Mouse (Mus musculus): Measurements from ENCODE around the gene Rnf152. TPM values are rescaled to one million over a fixed set of nuclear protein-coding genes. Genes with fewer than 3 reads are reported as not detected.
A peak's percentile ranks its signal among the peaks of the same experiment; 100 is the strongest.

The Rnf152 gene
- 1.5 and 1.6 TPM in 2 replicates for polyA plus RNA-seq (2015; fragmentation: Nextera tagmentation; extraction: Ambion mirVana)

DNA sequence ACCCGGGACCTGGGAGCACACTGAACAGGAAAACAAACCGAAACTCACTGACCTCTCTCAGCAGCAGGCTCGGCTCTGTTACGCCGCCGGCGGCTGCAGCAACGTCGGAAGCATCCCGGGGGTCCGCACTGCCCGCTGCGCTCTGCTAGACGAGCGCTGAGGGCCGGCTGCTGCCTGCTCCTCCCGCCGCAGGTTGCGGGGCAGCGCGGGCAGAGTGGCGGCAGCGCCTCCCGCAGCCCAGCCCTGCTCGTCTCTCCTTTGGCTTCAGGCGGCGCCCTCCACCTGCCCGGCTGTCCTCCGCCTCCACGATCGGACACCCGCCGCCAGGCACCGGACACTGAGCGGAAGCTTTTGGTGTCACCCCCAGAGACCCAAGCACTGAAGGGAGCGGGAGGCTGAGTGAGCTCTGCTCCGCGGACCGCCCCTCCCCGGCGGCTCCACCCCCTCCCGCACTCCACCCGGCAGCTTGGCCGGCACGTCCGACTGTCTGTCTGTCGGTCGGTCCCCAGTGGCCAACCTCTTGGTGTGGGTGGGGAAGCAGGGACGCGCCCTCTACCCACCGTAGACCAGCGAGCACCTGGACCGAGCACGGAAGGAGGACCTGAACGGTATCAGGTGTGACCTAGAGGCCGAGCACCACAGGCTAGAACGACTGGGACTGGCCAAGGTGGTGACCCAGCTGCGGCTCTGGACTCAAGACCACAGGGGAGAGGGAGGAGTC lies at the start of gene Rnf152:
Gene Rnf152 (minus strand): TSS at position 420 of the 721 bp plus-strand sequence.
- Histone ChIP-seq H3K27ac (no peak within 1 kb of the TSS; the same call in 1 of the 2 replicates), H3K36me3 (no peaks in the 10 kb centered on the region), H3K27me3 (peaks cover 18% of the 10 kb centered on the region; the same call in 1 of the 2 replicates), H3K4me3 (peak within 1 kb of the TSS; percentile 72), H3K9me3 (no peaks in the 10 kb centered on the region), H3K9ac (peak within 1 kb of the TSS; percentile 73), H3K4me1 (peaks cover 18% of the 10 kb centered on the region), H3K4me2 (replicated peaks) (peak within 1 kb of the TSS; percentile 92)
- under 1% methylated on average over 58 of the region's 58 CpGs for WGBS
- ATAC-seq (ENCODE audit: low FRiP score, low read depth): peak; percentile 54

- Histone ChIP-seq H3K9me3 (no peaks in the 10 kb centered on the region), H3K4me2 (replicated peaks) (no peak overlapping the region), H3K9ac (no peak overlapping the region), H3K27me3 (no peaks in the 10 kb centered on the region), H3K4me1 (no peaks in the 10 kb centered on the region), H3K4me3 (no peak overlapping the region), H3K27ac (no peak overlapping the region), H3K36me3 (no peaks in the 10 kb centered on the region)
- WGBS: 47% methylated on average over 1 of the region's 1 CpGs
- ATAC-seq (ENCODE audit: low FRiP score, low read depth): no peak
Observed at GRCm38 (mm10) chr1:105402853-105403252, 46.3 kb upstream of the Rnf152 start.

DNA sequence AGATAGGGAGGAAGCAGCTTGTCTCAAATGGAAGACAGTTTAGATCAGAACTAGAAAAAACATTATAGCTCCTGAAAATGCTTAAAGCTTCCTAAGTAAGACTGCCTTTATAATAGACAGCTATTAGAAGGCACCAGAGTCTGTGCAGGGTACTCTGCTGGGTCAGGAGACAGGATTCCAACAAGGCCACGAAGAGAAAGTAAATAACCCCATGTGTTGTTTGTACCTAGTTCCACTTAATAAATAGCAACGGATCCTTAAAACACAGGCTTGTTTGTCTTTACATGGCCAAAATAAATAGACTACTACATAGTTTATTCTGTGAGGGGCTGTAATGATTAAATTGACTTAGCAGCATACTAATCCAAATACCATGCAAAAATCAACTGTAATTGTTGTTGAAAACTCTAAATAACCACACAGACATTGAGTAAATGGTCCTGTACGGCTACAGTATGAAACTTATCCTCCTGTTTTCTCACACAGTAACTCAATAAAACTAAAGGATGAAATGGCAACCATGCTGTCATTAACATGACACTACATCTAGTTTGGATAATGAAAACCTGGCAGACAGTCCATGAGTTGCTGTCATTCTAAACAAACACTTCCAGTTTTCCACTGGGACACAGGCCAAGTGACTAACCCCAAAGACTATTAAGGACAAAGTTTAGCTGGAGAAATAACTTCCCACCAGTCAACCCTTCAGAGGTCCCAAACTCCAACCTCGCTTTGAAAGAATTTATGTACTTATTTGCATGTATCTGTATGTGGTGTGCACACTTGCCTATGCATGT lies 27.8 kb upstream of the Rnf152 start:
- ATAC-seq (ENCODE audit: low FRiP score, low read depth): no peak
- H3K4me2 ChIP-seq (replicated peaks): no peak overlapping the region
- peaks cover 4% of the 10 kb centered on the region; the same call in 1 of the 2 replicates for H3K4me1 ChIP-seq
- H3K4me3 ChIP-seq: no peak overlapping the region
- no peak overlapping the region for H3K27ac ChIP-seq
- H3K27me3 ChIP-seq: no peaks in the 10 kb centered on the region
- 70% methylated on average over 4 of the region's 4 CpGs for WGBS
- H3K9ac ChIP-seq: no peak overlapping the region
- H3K9me3 ChIP-seq: no peaks in the 10 kb centered on the region
- no peaks in the 10 kb centered on the region for H3K36me3 ChIP-seq

- H3K4me2 ChIP-seq (replicated peaks): no peak overlapping the region
- no peak for ATAC-seq (ENCODE audit: low FRiP score, low read depth)
- H3K4me3 ChIP-seq: no peak overlapping the region
- no peak overlapping the region for H3K27ac ChIP-seq
- no peaks in the 10 kb centered on the region for H3K27me3 ChIP-seq
- H3K36me3 ChIP-seq: no peaks in the 10 kb centered on the region
- no peaks in the 10 kb centered on the region for H3K4me1 ChIP-seq
- no peak overlapping the region for H3K9ac ChIP-seq
- H3K9me3 ChIP-seq: no peaks in the 10 kb centered on the region
Observed at GRCm38 (mm10) chr1:105377546-105377945, 21.0 kb upstream of the Rnf152 start.

- no peak for ATAC-seq (ENCODE audit: low FRiP score, low read depth)
- no peaks in the 10 kb centered on the region for H3K36me3 ChIP-seq
- H3K27ac ChIP-seq: no peak overlapping the region
- no peak overlapping the region for H3K4me3 ChIP-seq
- H3K27me3 ChIP-seq: no peaks in the 10 kb centered on the region
- H3K4me1 ChIP-seq: no peaks in the 10 kb centered on the region
- no peaks in the 10 kb centered on the region for H3K9me3 ChIP-seq
- no peak overlapping the region for H3K4me2 ChIP-seq (replicated peaks)
- 91% methylated on average over 4 of the region's 4 CpGs for WGBS
- no peak overlapping the region for H3K9ac ChIP-seq
Observed at GRCm38 (mm10) chr1:105374618-105375017, 18.1 kb upstream of the Rnf152 start.

- Histone ChIP-seq H3K9ac (no peak overlapping the region), H3K9me3 (no peaks in the 10 kb centered on the region), H3K4me2 (replicated peaks) (no peak overlapping the region), H3K27me3 (peaks cover 4% of the 10 kb centered on the region; the same call in 1 of the 2 replicates), H3K27ac (no peak overlapping the region), H3K4me1 (0 out of 2 replicates have a peak, but pooled peaks cover 3% of the 10 kb centered on the region), H3K4me3 (no peak overlapping the region), H3K36me3 (no peaks in the 10 kb centered on the region)
- no peak for ATAC-seq (ENCODE audit: low FRiP score, low read depth)
Observed at GRCm38 (mm10) chr1:105362701-105363100, 6.2 kb upstream of the Rnf152 start.

DNA sequence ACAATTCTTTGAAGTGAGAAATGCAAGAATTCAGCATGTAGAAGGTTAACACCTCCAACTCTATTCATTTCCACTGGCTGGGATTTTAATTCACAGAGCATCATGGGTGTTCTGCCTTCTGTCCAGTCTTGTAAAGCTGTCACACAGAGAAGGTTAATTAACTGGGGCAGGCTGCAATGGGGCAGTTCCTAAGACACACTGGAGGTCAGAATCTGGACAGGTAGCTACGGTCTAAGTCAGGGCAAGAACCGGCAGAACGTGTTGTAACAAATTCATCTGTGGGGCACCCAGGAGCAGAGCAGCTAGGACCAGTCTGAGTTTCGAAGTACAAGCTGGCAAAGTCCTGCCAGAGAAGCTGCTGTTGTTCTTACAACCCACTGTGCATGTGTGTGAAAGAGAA lies 2.4 kb upstream of the Rnf152 start:
- Histone ChIP-seq H3K9me3 (no peaks in the 10 kb centered on the region), H3K4me1 (peaks cover 18% of the 10 kb centered on the region), H3K9ac (no peak overlapping the region), H3K4me2 (replicated peaks) (no peak overlapping the region), H3K4me3 (no peak overlapping the region), H3K36me3 (no peaks in the 10 kb centered on the region), H3K27ac (no peak overlapping the region), H3K27me3 (peaks cover 18% of the 10 kb centered on the region; the same call in 1 of the 2 replicates)
- ATAC-seq (ENCODE audit: low FRiP score, low read depth): no peak
- WGBS: 63% methylated on average over 4 of the region's 4 CpGs

GRCm38 (mm10) chr1:105355910-105356290 lies 610 bp downstream of the Rnf152 start:
- peak overlapping the region; percentile 73 for H3K9ac ChIP-seq
- H3K36me3 ChIP-seq: no peaks in the 10 kb centered on the region
- no peak overlapping the region; the same call in 1 of the 2 replicates for H3K27ac ChIP-seq
- peak; percentile 43 for ATAC-seq (ENCODE audit: low FRiP score, low read depth)
- H3K4me2 ChIP-seq (replicated peaks): peak overlapping the region; percentile 92
- peaks cover 18% of the 10 kb centered on the region for H3K4me1 ChIP-seq
- peak overlapping the region; percentile 72 for H3K4me3 ChIP-seq
- 0% methylated on average over 19 of the region's 23 CpGs for WGBS
- H3K9me3 ChIP-seq: no peaks in the 10 kb centered on the region
- peaks cover 18% of the 10 kb centered on the region; the same call in 1 of the 2 replicates for H3K27me3 ChIP-seq

DNA sequence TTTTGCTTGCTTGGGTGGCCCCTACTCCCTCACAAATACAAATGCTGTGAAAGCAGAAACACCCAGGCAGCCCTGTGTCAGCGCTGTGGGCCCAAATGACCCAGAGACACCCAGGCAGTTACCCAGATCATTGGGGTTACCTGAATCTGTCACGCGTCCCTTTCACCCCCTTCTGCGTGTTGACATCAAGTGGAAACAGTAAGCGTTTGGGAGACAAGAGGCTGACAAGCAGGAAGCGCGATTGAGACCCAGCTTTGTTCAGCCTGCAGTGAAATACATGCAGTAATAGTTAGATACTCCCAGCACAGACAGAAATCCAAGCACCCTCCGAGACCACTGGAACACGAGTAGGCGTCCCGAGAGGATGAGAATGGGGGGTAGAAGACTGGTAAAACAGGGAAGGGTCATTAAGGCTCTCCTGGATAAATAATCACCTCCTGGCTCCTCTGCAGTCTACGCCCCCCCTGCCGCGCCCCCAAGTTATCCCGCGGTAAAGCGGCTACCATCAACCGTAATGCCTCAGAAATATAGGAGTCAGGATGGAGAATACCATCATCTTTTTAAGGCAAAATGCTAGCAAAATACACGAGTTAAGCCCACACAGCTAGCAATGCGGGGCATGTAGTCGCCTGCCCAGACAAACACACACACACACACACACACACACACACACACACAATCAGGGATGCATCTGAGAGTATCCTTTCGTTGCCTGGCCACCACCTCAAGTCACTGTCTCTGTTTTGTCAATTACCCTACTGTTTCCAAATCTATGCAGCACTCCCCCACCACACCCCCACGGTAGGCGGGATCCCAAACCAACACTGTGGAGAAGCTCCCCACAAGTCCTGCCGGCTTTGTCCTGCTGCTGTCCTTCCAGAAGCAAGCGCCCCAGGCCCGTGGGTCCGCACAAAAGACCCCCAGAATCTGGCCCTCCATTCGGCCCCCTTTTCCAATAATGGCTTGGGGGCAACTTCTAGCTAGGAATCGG lies 1.3 kb downstream of the Rnf152 start:
- H3K27me3 ChIP-seq: peaks cover 18% of the 10 kb centered on the region; the same call in 1 of the 2 replicates
- H3K9ac ChIP-seq: peak overlapping the region; percentile 73
- peaks cover 18% of the 10 kb centered on the region for H3K4me1 ChIP-seq
- peak overlapping the region; percentile 72 for H3K4me3 ChIP-seq
- ATAC-seq (ENCODE audit: low FRiP score, low read depth): peak; percentile 34
- H3K36me3 ChIP-seq: no peaks in the 10 kb centered on the region
- H3K27ac ChIP-seq: no peak overlapping the region
- H3K9me3 ChIP-seq: no peaks in the 10 kb centered on the region
- 7% methylated on average over 30 of the region's 30 CpGs for WGBS
- H3K4me2 ChIP-seq (replicated peaks): peak overlapping the region; percentile 92

DNA sequence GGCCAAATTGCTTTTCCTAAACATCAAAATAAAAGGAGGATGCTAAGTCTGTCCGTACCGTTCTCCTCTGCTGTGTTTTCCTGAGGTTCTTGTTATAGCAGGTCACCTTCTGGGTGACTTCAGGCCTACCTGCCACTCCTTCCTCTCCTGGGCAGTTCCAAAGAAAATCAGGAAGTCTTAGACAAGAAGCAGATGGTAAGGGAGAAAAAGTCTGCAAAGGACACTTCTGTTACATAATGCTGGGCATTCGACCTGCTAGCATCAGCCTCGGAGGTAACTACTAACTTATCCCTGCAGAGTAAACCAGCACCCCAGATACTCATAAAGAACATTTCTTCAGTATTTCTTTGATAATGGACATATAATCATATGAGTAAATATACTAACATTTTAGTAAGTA lies 4.7 kb downstream of the Rnf152 start:
- H3K27me3 ChIP-seq: peaks cover 11% of the 10 kb centered on the region; the same call in 1 of the 2 replicates
- no peaks in the 10 kb centered on the region for H3K9me3 ChIP-seq
- H3K4me1 ChIP-seq: peaks cover 14% of the 10 kb centered on the region
- no peak overlapping the region for H3K4me2 ChIP-seq (replicated peaks)
- H3K9ac ChIP-seq: no peak overlapping the region
- no peak for ATAC-seq (ENCODE audit: low FRiP score, low read depth)
- no peaks in the 10 kb centered on the region for H3K36me3 ChIP-seq
- 91% methylated on average over 4 of the region's 4 CpGs for WGBS
- H3K27ac ChIP-seq: no peak overlapping the region
- H3K4me3 ChIP-seq: no peak overlapping the region

DNA sequence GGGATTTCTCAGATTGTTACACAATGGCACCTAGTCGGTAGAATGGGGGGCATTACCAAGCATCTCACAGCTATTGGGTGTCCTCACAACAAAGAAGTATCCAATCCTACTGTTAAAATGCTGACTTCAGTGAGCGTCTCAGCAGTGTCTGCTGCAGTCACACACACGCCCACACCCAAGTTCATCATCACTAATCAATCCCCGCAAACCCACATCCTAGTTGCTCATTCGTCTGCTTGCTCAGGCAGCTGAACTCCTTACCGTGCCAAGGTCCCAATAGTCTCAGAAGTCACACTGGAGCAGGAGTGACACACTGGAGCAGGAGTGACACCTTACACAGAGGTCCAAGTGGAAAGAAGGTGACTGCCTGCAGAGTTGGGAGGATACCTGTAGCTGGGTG lies 14.2 kb downstream of the Rnf152 start:
- Histone ChIP-seq H3K27me3 (no peaks in the 10 kb centered on the region), H3K9me3 (no peaks in the 10 kb centered on the region), H3K4me1 (0 out of 2 replicates have a peak, but pooled peaks cover 3% of the 10 kb centered on the region), H3K9ac (no peak overlapping the region), H3K36me3 (no peaks in the 10 kb centered on the region), H3K27ac (no peak overlapping the region), H3K4me2 (replicated peaks) (no peak overlapping the region), H3K4me3 (no peak overlapping the region)
- ATAC-seq (ENCODE audit: low FRiP score, low read depth): no peak
- 85% methylated on average over 6 of the region's 6 CpGs for WGBS

All from limb, embryonic 13.5 days (tissue).